Mouse (Mus musculus) liver, embryonic 11.5 days (tissue): Measurements from ENCODE around the gene Ikzf4. TPM values are rescaled to one million over a fixed set of nuclear protein-coding genes. Genes with fewer than 3 reads are reported as not detected.
A peak's percentile ranks its signal among the peaks of the same experiment; 100 is the strongest.

Source experiments
- ATAC-seq: fragments of 200-750 bp; cut with Nextera tagmentation; replicated peaks from 2 replicates; pipeline ENCODE4 v1.8.0; 2017; ENCODE audit warnings: moderate number of reproducible peaks, mild to moderate bottlenecking, moderate TSS enrichment, moderate library complexity; ENCODE audit not compliant: low FRiP score
- DNase-seq: peaks from one replicate; pipeline ENCODE4 v3.0.0-alpha.2; 2017; ENCODE audit warnings: low spot score
- H3K27ac ChIP-seq: fragments of 300-500 bp; sonication (generic); 2 replicates; pipeline ENCODE4 v1.5.1; 2014; ENCODE audit warnings: mild to moderate bottlenecking, low read depth, low read length, control low read depth
- H3K27me3 ChIP-seq: fragments of 300-500 bp; sonication (generic); replicated peaks from 2 replicates; pipeline ENCODE4 v1.6.1; 2014; ENCODE audit warnings: low read length, mixed read lengths; ENCODE audit not compliant: control insufficient read depth, insufficient read depth
- H3K36me3 ChIP-seq: fragments of 300-500 bp; sonication (generic); 2 replicates; pipeline ENCODE4 v1.6.1; 2014; ENCODE audit warnings: mild to moderate bottlenecking, low read length, moderate library complexity, mixed read lengths; ENCODE audit not compliant: control insufficient read depth, insufficient read depth
- H3K4me1 ChIP-seq: fragments of 300-500 bp; sonication (generic); replicated peaks from 2 replicates; pipeline ENCODE4 v1.6.1; 2014; ENCODE audit warnings: low read length, mixed read lengths; ENCODE audit not compliant: control insufficient read depth, insufficient read depth
- H3K4me2 ChIP-seq: fragments of 300-500 bp; sonication (generic); 2 replicates; pipeline ENCODE4 v1.6.1; 2014; ENCODE audit warnings: mild to moderate bottlenecking, control low read depth, moderate library complexity
- H3K4me3 ChIP-seq: fragments of 300-500 bp; sonication (generic); 2 replicates; pipeline ENCODE4 v1.5.1; 2014; ENCODE audit warnings: low read depth, low read length, control low read depth
- H3K9ac ChIP-seq: fragments of 300-500 bp; sonication (generic); 2 replicates; pipeline ENCODE4 v1.6.1; 2014; ENCODE audit warnings: low read depth, low read length, control low read depth
- H3K9me3 ChIP-seq: fragments of 300-500 bp; sonication (generic); 2 replicates; pipeline ENCODE4 v1.6.1; 2016; ENCODE audit warnings: low read length, inconsistent platforms, mixed read lengths; ENCODE audit not compliant: control insufficient read depth
- WGBS: fragments of 180-500 bp; shearing (Covaris S2); extraction: QIAGEN DNeasy Blood & Tissue Kit; methylation state at CpG from one replicate; pipeline ENCODE4 v1.1.7; 2014; 5-methylcytosine and 5-hydroxymethylcytosine counted together
- polyA plus RNA-seq: library from polyadenylated mRNA; unstranded; fragments of >200 nt; fragmentation: Nextera tagmentation; extraction: Ambion mirVana; gene quantifications from 2 replicates; pipeline ENCODE4 v1.2.1, GENCODE M21; 2014

The Ikzf4 gene
- polyA plus RNA-seq, 1 experiment from 2014 or later: 1.3 TPM

GRCm38 (mm10) chr10:128665307-128665706 is 19.5 kb upstream of the Ikzf4 start:
- H3K27ac ChIP-seq: no peak overlapping the region
- no peaks in the 10 kb centered on the region for H3K9me3 ChIP-seq
- 50% methylated on average over 3 of the region's 3 CpGs for WGBS
- no peak overlapping the region for H3K9ac ChIP-seq
- DNase-seq (no peak), ATAC-seq (peak; percentile 50)
- H3K4me1 ChIP-seq: peaks cover 10% of the 10 kb centered on the region; the same call in 1 of the 2 replicates
- H3K4me3 ChIP-seq: no peak overlapping the region
- peak overlapping the region; percentile 13; the same call in 1 of the 2 replicates for H3K4me2 ChIP-seq
- H3K27me3 ChIP-seq: peaks cover 11% of the 10 kb centered on the region; the same call in 1 of the 2 replicates
- no peaks in the 10 kb centered on the region for H3K36me3 ChIP-seq

DNA sequence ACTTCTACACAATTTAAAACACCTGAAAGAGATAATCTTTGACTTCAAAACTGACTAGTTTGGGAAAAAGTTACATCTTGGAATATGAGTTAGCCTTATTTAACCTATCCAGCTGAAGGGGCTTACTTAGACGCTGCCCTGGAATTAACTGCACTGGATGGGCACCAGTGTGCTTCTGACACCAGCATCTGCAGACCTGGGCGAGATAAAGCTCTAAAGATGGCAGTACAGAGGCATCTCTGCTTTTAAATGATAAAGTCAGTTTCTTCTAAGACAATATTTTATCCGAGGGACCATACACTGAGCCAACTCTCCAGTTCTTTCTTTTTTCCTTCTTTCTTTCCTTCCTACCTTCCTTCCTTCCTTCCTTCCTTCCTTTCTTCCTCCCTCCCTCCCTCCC is 19.0 kb upstream of the Ikzf4 start:
- Histone ChIP-seq H3K4me1 (peaks cover 10% of the 10 kb centered on the region; the same call in 1 of the 2 replicates), H3K4me3 (no peak overlapping the region), H3K27ac (no peak overlapping the region), H3K9me3 (no peaks in the 10 kb centered on the region), H3K36me3 (no peaks in the 10 kb centered on the region), H3K9ac (no peak overlapping the region), H3K27me3 (peaks cover 11% of the 10 kb centered on the region; the same call in 1 of the 2 replicates), H3K4me2 (no peak overlapping the region)
- ATAC-seq (peak; percentile 85), DNase-seq (no peak)
- WGBS: 51% methylated on average over 3 of the region's 3 CpGs

DNA sequence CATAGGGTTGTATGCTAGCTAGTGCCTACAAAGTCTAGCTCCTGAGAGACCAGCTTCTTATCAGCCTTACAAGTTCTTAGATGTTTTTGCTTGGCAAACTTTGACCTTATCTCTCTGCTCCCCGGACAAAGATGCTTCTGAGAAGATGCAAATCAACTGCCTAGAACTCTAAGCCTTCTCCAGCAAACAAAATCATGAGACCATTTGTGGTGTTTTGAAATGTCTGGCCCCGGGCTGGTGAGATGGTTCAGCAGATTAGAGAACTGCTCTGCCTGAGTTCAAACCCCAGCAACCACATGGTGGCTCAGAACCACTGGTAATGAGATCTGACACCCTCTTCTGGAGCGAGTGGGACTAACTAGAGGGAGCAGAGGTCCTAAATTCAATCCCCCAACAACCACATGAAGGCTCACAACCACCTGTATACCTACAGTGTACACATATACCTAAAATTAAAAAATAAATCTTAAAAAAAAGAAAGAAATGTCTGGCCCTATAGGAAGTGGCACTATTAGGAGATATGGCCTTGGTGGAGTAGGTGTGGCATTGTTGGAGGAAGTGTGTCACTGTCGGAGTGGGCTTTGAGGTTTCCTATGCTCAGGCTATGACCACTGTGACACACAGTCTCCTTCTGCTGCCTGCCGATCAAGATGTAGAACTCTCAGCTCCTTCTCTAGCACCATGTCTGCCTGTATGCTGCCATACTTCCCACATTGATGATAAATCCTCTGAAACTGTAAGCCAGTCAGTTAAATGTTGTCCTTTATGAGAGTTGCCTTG is 17.8 kb upstream of the Ikzf4 start:
- Histone ChIP-seq H3K4me2 (no peak overlapping the region), H3K9ac (no peak overlapping the region), H3K27ac (no peak overlapping the region), H3K4me1 (0 out of 2 replicates have a peak, but pooled peaks cover 6% of the 10 kb centered on the region), H3K9me3 (no peaks in the 10 kb centered on the region), H3K27me3 (0 out of 2 replicates have a peak, but pooled peaks cover 4% of the 10 kb centered on the region), H3K36me3 (no peaks in the 10 kb centered on the region), H3K4me3 (no peak overlapping the region)
- DNase-seq (no peak), ATAC-seq (no peak)
- WGBS: 36% methylated on average over 5 of the region's 5 CpGs

GRCm38 (mm10) chr10:128662465-128662864 is 16.7 kb upstream of the Ikzf4 start:
- Histone ChIP-seq H3K27me3 (no peaks in the 10 kb centered on the region), H3K4me3 (no peak overlapping the region), H3K9ac (no peak overlapping the region), H3K27ac (no peak overlapping the region), H3K9me3 (no peaks in the 10 kb centered on the region), H3K4me1 (0 out of 2 replicates have a peak, but pooled peaks cover 6% of the 10 kb centered on the region), H3K36me3 (no peaks in the 10 kb centered on the region), H3K4me2 (no peak overlapping the region)
- ATAC-seq (no peak), DNase-seq (no peak)

DNA sequence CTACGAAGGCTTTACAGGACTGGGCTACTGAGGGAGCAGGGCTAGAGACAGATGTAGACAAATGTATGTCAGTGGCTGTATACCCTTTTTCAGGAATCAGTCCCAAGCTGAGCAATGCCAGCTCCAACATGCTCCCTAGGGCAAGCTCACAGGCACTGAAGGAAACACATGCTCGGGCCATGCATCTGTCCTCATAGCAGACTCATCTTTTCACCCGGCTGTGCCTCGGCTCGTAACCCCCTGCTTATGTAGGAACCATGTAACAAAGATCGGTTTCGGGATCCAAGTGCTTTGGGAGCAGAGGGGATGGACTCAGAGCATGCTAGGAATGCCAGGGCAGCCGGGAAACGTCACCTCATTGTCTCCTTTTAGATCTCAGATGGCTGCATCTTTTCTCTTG is 13.7 kb upstream of the Ikzf4 start:
- H3K9me3 ChIP-seq: no peaks in the 10 kb centered on the region
- H3K4me1 ChIP-seq: peaks cover 8% of the 10 kb centered on the region; the same call in 1 of the 2 replicates
- WGBS: 58% methylated on average over 9 of the region's 9 CpGs
- no peak overlapping the region for H3K27ac ChIP-seq
- no peaks in the 10 kb centered on the region for H3K36me3 ChIP-seq
- no peak overlapping the region for H3K4me2 ChIP-seq
- H3K27me3 ChIP-seq: no peaks in the 10 kb centered on the region
- H3K9ac ChIP-seq: no peak overlapping the region
- DNase-seq (no peak), ATAC-seq (no peak)
- no peak overlapping the region for H3K4me3 ChIP-seq

DNA sequence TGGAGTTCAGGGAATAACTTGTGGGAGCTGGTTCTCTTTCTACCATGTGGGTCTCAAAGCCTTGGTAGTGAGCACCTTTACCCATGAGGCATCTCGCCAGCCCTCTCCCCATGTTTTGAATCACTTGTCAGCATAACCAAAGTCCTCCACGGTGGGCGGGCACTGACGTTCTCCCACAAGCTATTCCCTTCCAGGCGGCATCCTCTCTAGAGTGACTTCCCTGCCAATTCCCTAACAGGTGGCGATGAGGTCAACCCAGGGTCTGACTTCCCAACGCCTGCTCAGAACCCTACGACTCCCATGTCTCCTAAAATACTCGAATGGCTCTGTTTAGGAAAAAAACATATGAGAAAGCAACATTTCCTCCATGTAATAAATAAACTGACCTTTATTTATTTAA is 12.1 kb upstream of the Ikzf4 start:
- WGBS: 55% methylated on average over 9 of the region's 9 CpGs
- no peak for DNase-seq
- Histone ChIP-seq H3K9me3 (no peaks in the 10 kb centered on the region), H3K9ac (no peak overlapping the region), H3K27ac (no peak overlapping the region), H3K4me2 (no peak overlapping the region), H3K4me3 (no peak overlapping the region), H3K36me3 (no peaks in the 10 kb centered on the region), H3K4me1 (peaks cover 4% of the 10 kb centered on the region; the same call in 1 of the 2 replicates), H3K27me3 (no peaks in the 10 kb centered on the region)
- no peak for ATAC-seq

- Histone ChIP-seq H3K9ac (no peak overlapping the region), H3K27me3 (no peaks in the 10 kb centered on the region), H3K4me2 (no peak overlapping the region), H3K9me3 (no peaks in the 10 kb centered on the region), H3K4me3 (no peak overlapping the region), H3K4me1 (peaks cover 4% of the 10 kb centered on the region; the same call in 1 of the 2 replicates), H3K27ac (no peak overlapping the region), H3K36me3 (no peaks in the 10 kb centered on the region)
- ATAC-seq (no peak), DNase-seq (no peak)
- 84% methylated on average over 1 of the region's 1 CpGs for WGBS
Observed at GRCm38 (mm10) chr10:128656731-128657130, 10.9 kb upstream of the Ikzf4 start.

DNA sequence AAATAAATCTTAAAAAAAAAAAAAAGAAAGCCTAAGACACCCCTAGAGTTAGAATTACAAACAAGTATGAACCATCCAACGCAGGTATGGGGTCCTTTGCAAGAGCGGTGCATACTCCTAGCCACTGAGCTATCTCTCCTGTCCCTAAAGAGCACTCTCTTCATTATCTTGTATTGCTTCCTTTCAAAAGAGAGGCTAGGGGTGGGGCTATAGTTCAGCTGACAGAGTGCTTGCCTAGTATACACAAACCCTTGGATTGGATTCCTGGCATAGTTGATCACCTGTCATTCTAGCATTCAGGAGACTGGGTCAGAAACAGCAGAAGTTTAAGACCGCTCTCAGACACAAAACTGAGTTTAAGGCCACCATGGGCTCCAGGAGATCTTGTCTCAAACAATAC is 9.5 kb upstream of the Ikzf4 start:
- no peak for DNase-seq
- no peak overlapping the region for H3K9ac ChIP-seq
- H3K4me1 ChIP-seq: peaks cover 4% of the 10 kb centered on the region; the same call in 1 of the 2 replicates
- no peaks in the 10 kb centered on the region for H3K9me3 ChIP-seq
- no peak overlapping the region for H3K4me2 ChIP-seq
- no peak overlapping the region for H3K27ac ChIP-seq
- no peak overlapping the region for H3K4me3 ChIP-seq
- H3K36me3 ChIP-seq: no peaks in the 10 kb centered on the region
- ATAC-seq: peak; percentile 71
- WGBS: 52% methylated on average over 3 of the region's 3 CpGs
- H3K27me3 ChIP-seq: no peaks in the 10 kb centered on the region

DNA sequence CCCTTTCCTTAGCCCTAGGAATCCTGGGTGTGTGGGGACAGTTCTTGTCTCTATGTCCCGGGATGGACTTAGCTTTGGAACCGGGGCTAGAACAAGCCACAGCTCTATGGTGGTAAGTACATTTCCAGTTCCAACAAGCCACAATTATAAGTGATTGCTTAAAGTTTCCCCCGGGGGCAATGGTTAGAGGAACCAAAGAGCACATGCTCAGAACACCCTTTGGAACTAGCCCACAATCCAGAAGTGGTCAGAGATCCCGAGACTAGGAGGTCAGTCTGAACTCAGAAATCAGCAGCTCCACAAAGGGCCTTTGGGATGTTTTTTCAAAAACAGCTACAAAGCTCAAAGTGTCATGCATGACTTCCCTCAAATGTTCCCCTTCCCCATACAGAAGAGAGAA is 8.1 kb upstream of the Ikzf4 start:
- Histone ChIP-seq H3K9me3 (no peaks in the 10 kb centered on the region), H3K27me3 (no peaks in the 10 kb centered on the region), H3K9ac (no peak overlapping the region), H3K4me3 (no peak overlapping the region), H3K27ac (no peak overlapping the region), H3K4me1 (peaks cover 4% of the 10 kb centered on the region; the same call in 1 of the 2 replicates), H3K4me2 (no peak overlapping the region), H3K36me3 (no peaks in the 10 kb centered on the region)
- DNase-seq (no peak), ATAC-seq (no peak)
- 68% methylated on average over 4 of the region's 4 CpGs for WGBS
